Mouse (Mus musculus): Measurements from ENCODE around the gene Erp44. TPM values are rescaled to one million over a fixed set of nuclear protein-coding genes. Genes with fewer than 3 reads are reported as not detected.
A peak's percentile ranks its signal among the peaks of the same experiment; 100 is the strongest.

The Erp44 gene
- polyA plus RNA-seq, 1 experiment, result 25.0 TPM

GRCm38 (mm10) chr4:48253266-48253665 lies 26.1 kb downstream of the Erp44 start:
- H3K27ac ChIP-seq (ENCODE audit: insufficient read depth, low read length), result no peak overlapping the region
- no peak overlapping the region for H3K4me3 ChIP-seq (ENCODE audit: insufficient read depth, low read length)
- H3K4me1 ChIP-seq (ENCODE audit: control insufficient read depth, insufficient read depth, low read length), result peaks cover 1% of the 10 kb centered on the region; the same call in 1 of the 2 replicates
- TF ChIP-seq CTCF (IDR thresholded peaks at IDR 0.05; ENCODE audit: extremely low read depth, insufficient read depth, low read length), result no peak
- TF ChIP-seq POLR2A (IDR thresholded peaks at IDR 0.05; ENCODE audit: extremely low read depth, insufficient read depth, low read length), result no peak

GRCm38 (mm10) chr4:48244280-48244679 lies 35.1 kb downstream of the Erp44 start:
- Histone ChIP-seq H3K27ac (ENCODE audit: insufficient read depth, low read length) (no peak overlapping the region), H3K4me1 (ENCODE audit: control insufficient read depth, insufficient read depth, low read length) (no peaks in the 10 kb centered on the region), H3K4me3 (ENCODE audit: insufficient read depth, low read length) (no peak overlapping the region)
- no peak for TF ChIP-seq POLR2A (IDR thresholded peaks at IDR 0.05; ENCODE audit: extremely low read depth, insufficient read depth, low read length)
- TF ChIP-seq CTCF (IDR thresholded peaks at IDR 0.05; ENCODE audit: extremely low read depth, insufficient read depth, low read length), result no peak

GRCm38 (mm10) chr4:48243737-48244136 lies 35.6 kb downstream of the Erp44 start:
- TF ChIP-seq POLR2A (IDR thresholded peaks at IDR 0.05; ENCODE audit: extremely low read depth, insufficient read depth, low read length) (no peak), CTCF (IDR thresholded peaks at IDR 0.05; ENCODE audit: extremely low read depth, insufficient read depth, low read length) (no peak)
- H3K4me3 ChIP-seq (ENCODE audit: insufficient read depth, low read length), result no peak overlapping the region
- no peak overlapping the region for H3K27ac ChIP-seq (ENCODE audit: insufficient read depth, low read length)
- no peaks in the 10 kb centered on the region for H3K4me1 ChIP-seq (ENCODE audit: control insufficient read depth, insufficient read depth, low read length)

- Histone ChIP-seq H3K4me1 (ENCODE audit: control insufficient read depth, insufficient read depth, low read length) (no peaks in the 10 kb centered on the region), H3K27ac (ENCODE audit: insufficient read depth, low read length) (no peak overlapping the region), H3K4me3 (ENCODE audit: insufficient read depth, low read length) (no peak overlapping the region)
- no peak for TF ChIP-seq CTCF (IDR thresholded peaks at IDR 0.05; ENCODE audit: extremely low read depth, insufficient read depth, low read length)
- TF ChIP-seq POLR2A (IDR thresholded peaks at IDR 0.05; ENCODE audit: extremely low read depth, insufficient read depth, low read length), result no peak
Measured at GRCm38 (mm10) chr4:48242482-48242881, 36.9 kb downstream of the Erp44 start.

- no peaks in the 10 kb centered on the region for H3K4me1 ChIP-seq (ENCODE audit: control insufficient read depth, insufficient read depth, low read length)
- no peak overlapping the region for H3K27ac ChIP-seq (ENCODE audit: insufficient read depth, low read length)
Measured at GRCm38 (mm10) chr4:48239046-48239445, 40.3 kb downstream of the Erp44 start.

GRCm38 (mm10) chr4:48236721-48237120 lies 42.6 kb downstream of the Erp44 start:
- Histone ChIP-seq H3K4me3 (ENCODE audit: insufficient read depth, low read length) (no peak overlapping the region), H3K4me1 (ENCODE audit: control insufficient read depth, insufficient read depth, low read length) (no peaks in the 10 kb centered on the region), H3K27ac (ENCODE audit: insufficient read depth, low read length) (no peak overlapping the region)
- TF ChIP-seq CTCF (IDR thresholded peaks at IDR 0.05; ENCODE audit: extremely low read depth, insufficient read depth, low read length) (no peak), POLR2A (IDR thresholded peaks at IDR 0.05; ENCODE audit: extremely low read depth, insufficient read depth, low read length) (no peak)

More at GRCm38 (mm10) chr4:48239046-48239445, 40.3 kb downstream of the Erp44 start:
- no peak for TF ChIP-seq POLR2A (IDR thresholded peaks at IDR 0.05; ENCODE audit: extremely low read depth, insufficient read depth, low read length)
- TF ChIP-seq CTCF (IDR thresholded peaks at IDR 0.05; ENCODE audit: extremely low read depth, insufficient read depth, low read length), result no peak
- H3K4me3 ChIP-seq (ENCODE audit: insufficient read depth, low read length), result no peak overlapping the region

GRCm38 (mm10) chr4:48226800-48227199 lies 52.6 kb downstream of the Erp44 start:
- Histone ChIP-seq H3K4me3 (ENCODE audit: insufficient read depth, low read length) (no peak overlapping the region), H3K4me1 (ENCODE audit: control insufficient read depth, insufficient read depth, low read length) (peaks cover 4% of the 10 kb centered on the region; the same call in 1 of the 2 replicates), H3K27ac (ENCODE audit: insufficient read depth, low read length) (no peak overlapping the region)
- TF ChIP-seq CTCF (IDR thresholded peaks at IDR 0.05; ENCODE audit: extremely low read depth, insufficient read depth, low read length) (no peak), POLR2A (IDR thresholded peaks at IDR 0.05; ENCODE audit: extremely low read depth, insufficient read depth, low read length) (no peak)

GRCm38 (mm10) chr4:48225604-48226003 lies 53.8 kb downstream of the Erp44 start:
- no peak for TF ChIP-seq CTCF (IDR thresholded peaks at IDR 0.05; ENCODE audit: extremely low read depth, insufficient read depth, low read length)
- TF ChIP-seq POLR2A (IDR thresholded peaks at IDR 0.05; ENCODE audit: extremely low read depth, insufficient read depth, low read length), result no peak
- H3K4me1 ChIP-seq (ENCODE audit: control insufficient read depth, insufficient read depth, low read length), result peaks cover 4% of the 10 kb centered on the region; the same call in 1 of the 2 replicates
- H3K27ac ChIP-seq (ENCODE audit: insufficient read depth, low read length), result no peak overlapping the region
- no peak overlapping the region for H3K4me3 ChIP-seq (ENCODE audit: insufficient read depth, low read length)

GRCm38 (mm10) chr4:48225173-48225572 lies 54.2 kb downstream of the Erp44 start:
- H3K4me3 ChIP-seq (ENCODE audit: insufficient read depth, low read length), result no peak overlapping the region
- TF ChIP-seq CTCF (IDR thresholded peaks at IDR 0.05; ENCODE audit: extremely low read depth, insufficient read depth, low read length) (peak; percentile 86), POLR2A (IDR thresholded peaks at IDR 0.05; ENCODE audit: extremely low read depth, insufficient read depth, low read length) (no peak)

GRCm38 (mm10) chr4:48203564-48203963 lies 75.8 kb downstream of the Erp44 start:
- no peak overlapping the region for H3K27ac ChIP-seq (ENCODE audit: insufficient read depth, low read length)
- H3K4me1 ChIP-seq (ENCODE audit: control insufficient read depth, insufficient read depth, low read length), result peaks cover 3% of the 10 kb centered on the region; the same call in 1 of the 2 replicates
- no peak overlapping the region for H3K4me3 ChIP-seq (ENCODE audit: insufficient read depth, low read length)
- no peak for TF ChIP-seq POLR2A (IDR thresholded peaks at IDR 0.05; ENCODE audit: extremely low read depth, insufficient read depth, low read length)

More at GRCm38 (mm10) chr4:48225173-48225572, 54.2 kb downstream of the Erp44 start:
- no peak overlapping the region for H3K27ac ChIP-seq (ENCODE audit: insufficient read depth, low read length)
- peaks cover 4% of the 10 kb centered on the region; the same call in 1 of the 2 replicates for H3K4me1 ChIP-seq (ENCODE audit: control insufficient read depth, insufficient read depth, low read length)
